Mouse (Mus musculus) ES-Bruce4 (cell line): ENCODE measurements around the gene Derl3.

ENCODE experiments used
- CTCF ChIP-seq: IDR thresholded peaks from one replicate; pipeline ENCODE4 v1.8.1; 2011; ENCODE audit warnings: low read depth, low read length
- POLR2A ChIP-seq: IDR thresholded peaks from one replicate; pipeline ENCODE4 v1.8.1; 2011; ENCODE audit warnings: low read length; ENCODE audit not compliant: insufficient read depth

GRCm38 (mm10) chr10:75845306-75845930 is 47.8 kb upstream of the Derl3 start:
- no peak for TF ChIP-seq POLR2A
- no peak for TF ChIP-seq CTCF
